Mouse (Mus musculus): Measurements from ENCODE around the gene Cypt1. TPM values are rescaled to one million over a fixed set of nuclear protein-coding genes. Genes with fewer than 3 reads are reported as not detected.

Cypt1 gene
- polyA plus RNA-seq (2015; fragmentation: Nextera tagmentation; extraction: Ambion mirVana), result not detected in 2 replicates

DNA sequence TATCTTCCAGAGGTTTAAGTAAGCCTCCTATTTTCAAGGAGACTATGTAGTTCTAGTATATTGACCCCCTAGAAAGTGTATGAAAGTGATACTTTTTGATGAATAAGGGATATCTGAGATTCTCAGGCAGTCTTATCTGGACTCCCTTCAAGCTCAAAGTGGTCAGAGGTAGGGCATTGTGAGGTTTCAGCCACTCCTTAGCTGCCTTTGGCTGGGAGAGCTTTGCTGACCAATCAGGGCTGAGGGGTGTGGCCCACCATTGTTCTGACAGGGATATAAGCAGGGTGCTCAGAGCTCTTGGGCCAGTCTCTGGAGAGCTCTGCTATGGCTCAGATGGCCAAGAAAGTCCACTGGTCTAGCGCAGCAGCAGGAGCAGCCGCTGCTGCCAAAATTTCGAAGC, at the start of gene Cypt1:
Gene Cypt1, plus strand, starts transcription at position 301 of the 400 bp plus-strand sequence.
- Histone ChIP-seq H3K9me3 (no peaks in the 10 kb centered on the region), H3K4me1 (no peaks in the 10 kb centered on the region), H3K36me3 (no peaks in the 10 kb centered on the region), H3K4me2 (no peak within 1 kb of the TSS), H3K27ac (no peak within 1 kb of the TSS), H3K27me3 (no peaks in the 10 kb centered on the region), H3K4me3 (no peak within 1 kb of the TSS), H3K9ac (no peak within 1 kb of the TSS)
- no peak for ATAC-seq (ENCODE audit: insufficient number of reproducible peaks, insufficient read depth, low FRiP score, low TSS enrichment, low read depth)
- WGBS, result 92% methylated on average over 3 of the region's 3 CpGs

DNA sequence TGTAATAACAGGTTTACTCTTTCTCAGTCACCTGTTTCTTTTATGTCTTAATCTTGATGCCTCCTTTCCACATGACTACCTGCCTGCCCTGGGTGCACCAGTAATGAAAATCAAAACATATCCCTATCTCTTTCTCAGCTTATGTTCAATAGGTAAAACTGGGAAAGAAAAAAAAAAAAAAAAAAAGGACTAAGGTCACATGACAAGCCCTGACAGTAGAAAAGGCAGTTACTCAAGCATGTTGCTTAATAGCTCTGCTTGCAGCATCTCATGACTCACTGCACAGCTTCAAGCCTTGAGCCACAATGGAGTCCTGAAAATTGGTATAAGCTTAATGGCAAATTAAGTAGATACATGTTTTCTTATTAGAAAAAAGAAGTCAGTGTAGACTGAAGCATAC, 24.1 kb downstream of the Cypt1 start:
- H3K27ac ChIP-seq, result no peak overlapping the region
- H3K4me2 ChIP-seq, result no peak overlapping the region
- H3K9me3 ChIP-seq, result no peaks in the 10 kb centered on the region
- no peak for ATAC-seq (ENCODE audit: insufficient number of reproducible peaks, insufficient read depth, low FRiP score, low TSS enrichment, low read depth)
- H3K27me3 ChIP-seq, result no peaks in the 10 kb centered on the region
- H3K9ac ChIP-seq, result no peak overlapping the region
- H3K36me3 ChIP-seq, result no peaks in the 10 kb centered on the region
- no peak overlapping the region for H3K4me3 ChIP-seq
- no peaks in the 10 kb centered on the region for H3K4me1 ChIP-seq

DNA sequence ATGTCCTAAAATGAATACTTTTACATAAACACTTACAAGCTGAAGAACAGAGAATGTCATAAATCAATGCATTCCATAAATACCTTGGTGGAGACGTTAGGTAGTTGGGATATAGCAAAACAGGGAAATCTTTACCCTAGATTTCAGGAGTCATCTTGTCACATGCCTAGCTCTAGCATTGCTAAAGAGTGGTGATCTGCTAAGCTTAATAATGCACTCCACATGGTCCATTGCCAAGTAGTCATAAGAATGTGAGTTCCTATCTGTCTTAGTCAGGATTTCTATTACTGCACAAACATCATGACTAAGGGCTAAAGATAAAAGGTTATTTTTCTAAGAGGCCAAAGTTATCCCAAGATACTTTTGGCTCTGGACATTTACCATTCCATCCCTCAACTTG, 34.4 kb downstream of the Cypt1 start:
- WGBS, result 47% methylated on average over 1 of the region's 1 CpGs

DNA sequence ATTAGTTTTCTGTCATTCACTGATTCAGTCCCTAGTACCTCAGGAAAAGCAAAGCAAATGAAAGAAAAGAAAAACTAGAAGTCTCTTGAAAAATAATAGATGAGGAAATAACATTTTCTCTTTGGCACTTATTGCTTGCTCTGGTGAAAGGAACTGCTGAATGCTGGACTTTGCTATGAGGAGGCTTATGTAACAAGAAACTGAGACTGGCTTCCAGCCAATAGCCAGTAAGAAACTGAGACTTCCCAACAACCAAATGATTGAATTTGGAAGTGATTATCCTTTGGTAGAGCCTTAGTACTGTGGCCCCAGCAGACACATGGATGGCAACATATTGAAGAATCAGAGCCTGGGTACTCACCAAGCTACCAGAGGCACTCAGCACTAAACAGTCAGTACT, 35.8 kb downstream of the Cypt1 start:
- H3K27ac ChIP-seq, result no peak overlapping the region
- no peak overlapping the region for H3K4me2 ChIP-seq
- no peak overlapping the region for H3K9ac ChIP-seq
- H3K4me1 ChIP-seq, result no peaks in the 10 kb centered on the region
- no peak for ATAC-seq (ENCODE audit: insufficient number of reproducible peaks, insufficient read depth, low FRiP score, low TSS enrichment, low read depth)
- no peaks in the 10 kb centered on the region for H3K27me3 ChIP-seq
- no peaks in the 10 kb centered on the region for H3K36me3 ChIP-seq
- no peak overlapping the region for H3K4me3 ChIP-seq
- H3K9me3 ChIP-seq, result no peaks in the 10 kb centered on the region

More for the DNA sequence above, 34.4 kb downstream of the Cypt1 start:
- H3K9me3 ChIP-seq, result no peaks in the 10 kb centered on the region
- no peak overlapping the region for H3K9ac ChIP-seq
- H3K27ac ChIP-seq, result no peak overlapping the region
- H3K4me1 ChIP-seq, result no peaks in the 10 kb centered on the region
- no peaks in the 10 kb centered on the region for H3K27me3 ChIP-seq
- ATAC-seq (ENCODE audit: insufficient number of reproducible peaks, insufficient read depth, low FRiP score, low TSS enrichment, low read depth), result no peak
- no peak overlapping the region for H3K4me2 ChIP-seq
- H3K36me3 ChIP-seq, result no peaks in the 10 kb centered on the region
- no peak overlapping the region for H3K4me3 ChIP-seq

Other genes starting within 250 kb of the Cypt1 start
- 18.0 and 19.8 TPM in 2 replicates for gene Maoa, start 96.8 kb downstream of the Cypt1 start, polyA plus RNA-seq (2015; fragmentation: Nextera tagmentation; extraction: Ambion mirVana)